Mouse (Mus musculus): ENCODE results near the gene Rft1.

The Rft1 gene

GRCm38 (mm10) chr14:30630811-30631576, 23.2 kb upstream of the Rft1 start:
- DNase-seq (ENCODE audit: low read depth, low spot score) = no peak

- no peak for DNase-seq (ENCODE audit: low read depth, low spot score)
These were observed 22.3 kb upstream of the Rft1 start for GRCm38 (mm10) chr14:30631834-30632233.

- no peak for DNase-seq (ENCODE audit: low read depth, low spot score)
These were observed 20.5 kb upstream of the Rft1 start for GRCm38 (mm10) chr14:30633708-30634107.

- DNase-seq (ENCODE audit: low read depth, low spot score) = no peak
These were observed 19.7 kb upstream of the Rft1 start for GRCm38 (mm10) chr14:30634418-30634817.

GRCm38 (mm10) chr14:30635219-30635910, 18.8 kb upstream of the Rft1 start:
- DNase-seq (ENCODE audit: low read depth, low spot score) = no peak

- DNase-seq (ENCODE audit: low read depth, low spot score) = no peak
These were observed 17.7 kb upstream of the Rft1 start for GRCm38 (mm10) chr14:30636499-30636898.

GRCm38 (mm10) chr14:30637087-30637486, 17.1 kb upstream of the Rft1 start:
- DNase-seq (ENCODE audit: low read depth, low spot score) = no peak

GRCm38 (mm10) chr14:30638009-30638408, 16.2 kb upstream of the Rft1 start:
- DNase-seq (ENCODE audit: low read depth, low spot score) = no peak

- DNase-seq (ENCODE audit: low read depth, low spot score) = no peak
These were observed 15.5 kb upstream of the Rft1 start for GRCm38 (mm10) chr14:30638686-30639085.

GRCm38 (mm10) chr14:30641748-30642147, 12.4 kb upstream of the Rft1 start:
- DNase-seq (ENCODE audit: low read depth, low spot score) = no peak

GRCm38 (mm10) chr14:30644026-30644425, 10.1 kb upstream of the Rft1 start:
- no peak for DNase-seq (ENCODE audit: low read depth, low spot score)

GRCm38 (mm10) chr14:30645066-30645465, 9.1 kb upstream of the Rft1 start:
- DNase-seq (ENCODE audit: low read depth, low spot score) = no peak

GRCm38 (mm10) chr14:30646486-30646885, 7.7 kb upstream of the Rft1 start:
- no peak for DNase-seq (ENCODE audit: low read depth, low spot score)

- no peak for DNase-seq (ENCODE audit: low read depth, low spot score)
These were observed 5.7 kb upstream of the Rft1 start for GRCm38 (mm10) chr14:30648478-30648877.

- no peak for DNase-seq (ENCODE audit: low read depth, low spot score)
These were observed 4.4 kb upstream of the Rft1 start for GRCm38 (mm10) chr14:30649745-30650144.

- no peak for DNase-seq (ENCODE audit: low read depth, low spot score)
These were observed 3.2 kb upstream of the Rft1 start for GRCm38 (mm10) chr14:30650969-30651368.

- peak; percentile 13 for DNase-seq (ENCODE audit: low read depth, low spot score)
These were observed 600 bp downstream of the Rft1 start for GRCm38 (mm10) chr14:30654691-30655228.

- DNase-seq (ENCODE audit: low read depth, low spot score) = no peak
These were observed 1.4 kb downstream of the Rft1 start for GRCm38 (mm10) chr14:30655531-30655930.

- no peak for DNase-seq (ENCODE audit: low read depth, low spot score)
These were observed 11.9 kb downstream of the Rft1 start for GRCm38 (mm10) chr14:30666061-30666460.

- DNase-seq (ENCODE audit: low read depth, low spot score) = no peak
These were observed 12.4 kb downstream of the Rft1 start for GRCm38 (mm10) chr14:30666604-30667003.

GRCm38 (mm10) chr14:30670161-30670560, 16.0 kb downstream of the Rft1 start:
- no peak for DNase-seq (ENCODE audit: low read depth, low spot score)

- no peak for DNase-seq (ENCODE audit: low read depth, low spot score)
These were observed 17.2 kb downstream of the Rft1 start for GRCm38 (mm10) chr14:30671095-30671985.

All from c-Kit-negative CD71-positive TER-119-positive erythroid progenitor cells, embryonic 14.5 days (primary cell).